Mouse (Mus musculus): ENCODE results near the gene 1700003F12Rik. TPM values are rescaled to one million over a fixed set of nuclear protein-coding genes. Genes with fewer than 3 reads are reported as not detected.

The 1700003F12Rik gene
- polyA plus RNA-seq, 1 experiment from 2014 or later, result 1.2 TPM

DNA sequence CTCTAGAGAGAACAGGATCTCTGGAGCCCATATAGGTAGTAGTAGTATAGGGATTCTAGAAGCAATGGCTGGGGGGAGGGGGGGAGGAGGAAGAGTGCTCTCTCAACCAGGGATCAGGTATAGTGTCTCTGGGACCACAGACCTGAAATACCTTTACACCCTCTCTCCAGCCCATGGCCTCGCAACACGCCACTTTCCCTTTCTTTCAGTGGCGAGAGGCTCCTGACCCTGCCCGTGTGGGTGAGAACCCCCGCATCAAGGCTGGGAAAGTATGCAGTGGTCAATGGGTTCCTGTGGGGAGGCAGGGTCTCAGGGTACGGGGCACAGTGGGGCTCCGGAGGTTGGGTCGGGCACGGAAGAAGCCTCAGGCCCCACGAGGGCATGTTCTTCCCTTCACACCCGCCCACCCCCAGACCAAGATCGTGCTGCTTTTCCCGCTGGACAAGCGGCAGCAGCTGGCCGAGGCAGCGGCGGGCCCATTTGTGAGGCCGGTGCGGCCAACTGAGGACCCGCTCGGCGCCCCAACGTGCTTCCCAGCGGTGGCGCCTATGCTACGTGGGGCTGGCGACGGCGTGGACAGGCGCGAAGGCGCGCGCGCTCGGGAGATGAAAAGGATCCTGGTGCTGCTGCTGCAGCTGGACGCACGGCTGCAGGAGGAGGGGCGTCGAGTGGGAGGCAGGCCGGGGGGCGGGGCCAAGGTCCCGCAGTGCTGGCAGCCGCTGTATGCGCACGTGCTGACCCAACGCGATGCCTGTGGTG, 2.4 kb downstream of the 1700003F12Rik start:
- Histone ChIP-seq H3K27me3 (ENCODE audit: insufficient read depth, low read length) (peaks cover 27% of the 10 kb centered on the region), H3K9ac (peak overlapping the region; percentile 42), H3K9me3 (ENCODE audit: low read depth, low read length) (no peaks in the 10 kb centered on the region), H3K36me3 (ENCODE audit: insufficient read depth) (0 out of 2 replicates have a peak, but pooled peaks cover 3% of the 10 kb centered on the region), H3K4me3 (ENCODE audit: low read depth, low read length) (peak overlapping the region; percentile 39), H3K27ac (ENCODE audit: low read depth) (no peak overlapping the region; the same call in 1 of the 2 replicates), H3K4me1 (ENCODE audit: insufficient read depth) (peaks cover 17% of the 10 kb centered on the region), H3K4me2 (peak overlapping the region; percentile 90)
- WGBS, result 2% methylated on average over 48 of the region's 48 CpGs
- TF ChIP-seq CTCF (IDR thresholded peaks at IDR 0.05; ENCODE audit: low read depth), result no peak
- peak; percentile 90 for DNase-seq
- peak; percentile 76 for ATAC-seq (ENCODE audit: insufficient read depth)

GRCm38 (mm10) chr2:154549886-154550189, 3.0 kb downstream of the 1700003F12Rik start:
- peaks cover 17% of the 10 kb centered on the region for H3K4me1 ChIP-seq (ENCODE audit: insufficient read depth)
- TF ChIP-seq CTCF (IDR thresholded peaks at IDR 0.05; ENCODE audit: low read depth), result no peak
- DNase-seq (no peak), ATAC-seq (ENCODE audit: insufficient read depth) (no peak)
- H3K36me3 ChIP-seq (ENCODE audit: insufficient read depth), result 0 out of 2 replicates have a peak, but pooled peaks cover 3% of the 10 kb centered on the region
- H3K27me3 ChIP-seq (ENCODE audit: insufficient read depth, low read length), result peaks cover 27% of the 10 kb centered on the region
- no peak overlapping the region for H3K27ac ChIP-seq (ENCODE audit: low read depth)
- H3K9me3 ChIP-seq (ENCODE audit: low read depth, low read length), result no peaks in the 10 kb centered on the region
- peak overlapping the region; percentile 39 for H3K4me3 ChIP-seq (ENCODE audit: low read depth, low read length)
- no peak overlapping the region for H3K9ac ChIP-seq
- 15% methylated on average over 20 of the region's 20 CpGs for WGBS
- H3K4me2 ChIP-seq, result peak overlapping the region; percentile 90

GRCm38 (mm10) chr2:154550937-154551336, 4.1 kb downstream of the 1700003F12Rik start:
- Histone ChIP-seq H3K4me1 (ENCODE audit: insufficient read depth) (peaks cover 17% of the 10 kb centered on the region), H3K36me3 (ENCODE audit: insufficient read depth) (0 out of 2 replicates have a peak, but pooled peaks cover 2% of the 10 kb centered on the region), H3K9me3 (ENCODE audit: low read depth, low read length) (no peaks in the 10 kb centered on the region), H3K27ac (ENCODE audit: low read depth) (no peak overlapping the region), H3K4me3 (ENCODE audit: low read depth, low read length) (no peak overlapping the region), H3K4me2 (no peak overlapping the region), H3K27me3 (ENCODE audit: insufficient read depth, low read length) (peaks cover 27% of the 10 kb centered on the region), H3K9ac (no peak overlapping the region)
- ATAC-seq (ENCODE audit: insufficient read depth) (no peak), DNase-seq (no peak)
- 67% methylated on average over 2 of the region's 2 CpGs for WGBS
- no peak for TF ChIP-seq CTCF (IDR thresholded peaks at IDR 0.05; ENCODE audit: low read depth)

DNA sequence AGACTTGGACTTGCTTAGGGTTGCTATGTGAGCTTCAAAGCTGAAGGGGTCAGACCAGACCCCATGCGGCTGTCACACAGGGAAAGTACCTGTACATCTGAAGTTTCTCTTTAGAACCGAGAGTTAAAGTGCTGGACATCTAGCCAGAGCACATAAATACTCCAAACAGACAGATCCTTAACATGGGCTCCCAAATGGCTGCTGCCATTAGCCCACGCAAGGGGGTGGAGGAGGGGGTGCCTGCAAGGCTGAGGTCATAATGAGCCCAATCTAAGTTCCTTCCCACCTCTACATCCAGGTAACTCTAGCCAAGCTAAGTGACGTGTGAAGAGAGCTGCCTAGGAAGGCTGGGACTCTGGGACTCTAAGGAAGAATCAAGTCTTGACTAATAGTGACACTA, 4.6 kb downstream of the 1700003F12Rik start, which contains the start of gene Actl10:
Gene Actl10 (plus strand): TSS at position 301 of the 400 bp plus-strand sequence.
- H3K27me3 ChIP-seq (ENCODE audit: insufficient read depth, low read length), result peaks cover 27% of the 10 kb centered on the region
- H3K4me1 ChIP-seq (ENCODE audit: insufficient read depth), result peaks cover 17% of the 10 kb centered on the region
- no peak for TF ChIP-seq CTCF (IDR thresholded peaks at IDR 0.05; ENCODE audit: low read depth)
- ATAC-seq (ENCODE audit: insufficient read depth), result no peak
- no peak within 1 kb of the TSS for H3K4me3 ChIP-seq (ENCODE audit: low read depth, low read length)
- H3K9me3 ChIP-seq (ENCODE audit: low read depth, low read length), result no peaks in the 10 kb centered on the region
- WGBS, result 81% methylated on average over 4 of the region's 4 CpGs
- H3K27ac ChIP-seq (ENCODE audit: low read depth), result no peak within 1 kb of the TSS
- no peak for DNase-seq
- H3K4me2 ChIP-seq, result peak within 1 kb of the TSS; percentile 54
- H3K36me3 ChIP-seq (ENCODE audit: insufficient read depth), result no peaks in the 10 kb centered on the region
- H3K9ac ChIP-seq, result no peak within 1 kb of the TSS

- DNase-seq (peak; percentile 30), ATAC-seq (ENCODE audit: insufficient read depth) (peak; percentile 9; the same call in 1 of the 2 replicates)
- peaks cover 27% of the 10 kb centered on the region for H3K27me3 ChIP-seq (ENCODE audit: insufficient read depth, low read length)
- peak overlapping the region; percentile 54 for H3K4me2 ChIP-seq
- H3K27ac ChIP-seq (ENCODE audit: low read depth), result no peak overlapping the region
- H3K36me3 ChIP-seq (ENCODE audit: insufficient read depth), result no peaks in the 10 kb centered on the region
- TF ChIP-seq CTCF (IDR thresholded peaks at IDR 0.05; ENCODE audit: low read depth), result 0 out of 2 replicates have a peak, but pooled peaks have one; percentile 1
- peaks cover 17% of the 10 kb centered on the region for H3K4me1 ChIP-seq (ENCODE audit: insufficient read depth)
- no peak overlapping the region for H3K9ac ChIP-seq
- H3K9me3 ChIP-seq (ENCODE audit: low read depth, low read length), result no peaks in the 10 kb centered on the region
- no peak overlapping the region for H3K4me3 ChIP-seq (ENCODE audit: low read depth, low read length)
- 26% methylated on average over 21 of the region's 21 CpGs for WGBS
Measured at GRCm38 (mm10) chr2:154551927-154552326, 5.0 kb downstream of the 1700003F12Rik start.

- Histone ChIP-seq H3K27ac (ENCODE audit: low read depth) (no peak overlapping the region), H3K9me3 (ENCODE audit: low read depth, low read length) (no peaks in the 10 kb centered on the region), H3K4me2 (peak overlapping the region; percentile 54), H3K4me3 (ENCODE audit: low read depth, low read length) (no peak overlapping the region), H3K9ac (no peak overlapping the region), H3K36me3 (ENCODE audit: insufficient read depth) (no peaks in the 10 kb centered on the region), H3K27me3 (ENCODE audit: insufficient read depth, low read length) (peaks cover 27% of the 10 kb centered on the region), H3K4me1 (ENCODE audit: insufficient read depth) (peaks cover 23% of the 10 kb centered on the region)
- DNase-seq (peak; percentile 81), ATAC-seq (ENCODE audit: insufficient read depth) (peak; percentile 48)
- TF ChIP-seq CTCF (IDR thresholded peaks at IDR 0.05; ENCODE audit: low read depth), result peak; percentile 81
- WGBS, result 20% methylated on average over 27 of the region's 27 CpGs
Measured at GRCm38 (mm10) chr2:154552424-154552907, 5.6 kb downstream of the 1700003F12Rik start.

- no peak overlapping the region for H3K27ac ChIP-seq (ENCODE audit: low read depth)
- no peak overlapping the region for H3K4me3 ChIP-seq (ENCODE audit: low read depth, low read length)
- H3K36me3 ChIP-seq (ENCODE audit: insufficient read depth), result peaks cover under 1% of the 10 kb centered on the region; the same call in 1 of the 2 replicates
- no peaks in the 10 kb centered on the region for H3K9me3 ChIP-seq (ENCODE audit: low read depth, low read length)
- DNase-seq (no peak), ATAC-seq (ENCODE audit: insufficient read depth) (no peak)
- 75% methylated on average over 6 of the region's 6 CpGs for WGBS
- TF ChIP-seq CTCF (IDR thresholded peaks at IDR 0.05; ENCODE audit: low read depth), result no peak
- H3K4me2 ChIP-seq, result no peak overlapping the region
- peaks cover 24% of the 10 kb centered on the region; the same call in 1 of the 2 replicates for H3K4me1 ChIP-seq (ENCODE audit: insufficient read depth)
- peaks cover 21% of the 10 kb centered on the region for H3K27me3 ChIP-seq (ENCODE audit: insufficient read depth, low read length)
- H3K9ac ChIP-seq, result no peak overlapping the region
Measured at GRCm38 (mm10) chr2:154555235-154555634, 8.3 kb downstream of the 1700003F12Rik start.

Data from lung, embryonic 14.5 days (tissue).